Mouse (Mus musculus): ENCODE measurements at regions not wholly inside any gene's neighbourhood (a gene's known extent, or its start where the extent isn't known, plus 50 kb on each side); places are given as distances from the start of the nearest gene placed in this dataset.

DNA sequence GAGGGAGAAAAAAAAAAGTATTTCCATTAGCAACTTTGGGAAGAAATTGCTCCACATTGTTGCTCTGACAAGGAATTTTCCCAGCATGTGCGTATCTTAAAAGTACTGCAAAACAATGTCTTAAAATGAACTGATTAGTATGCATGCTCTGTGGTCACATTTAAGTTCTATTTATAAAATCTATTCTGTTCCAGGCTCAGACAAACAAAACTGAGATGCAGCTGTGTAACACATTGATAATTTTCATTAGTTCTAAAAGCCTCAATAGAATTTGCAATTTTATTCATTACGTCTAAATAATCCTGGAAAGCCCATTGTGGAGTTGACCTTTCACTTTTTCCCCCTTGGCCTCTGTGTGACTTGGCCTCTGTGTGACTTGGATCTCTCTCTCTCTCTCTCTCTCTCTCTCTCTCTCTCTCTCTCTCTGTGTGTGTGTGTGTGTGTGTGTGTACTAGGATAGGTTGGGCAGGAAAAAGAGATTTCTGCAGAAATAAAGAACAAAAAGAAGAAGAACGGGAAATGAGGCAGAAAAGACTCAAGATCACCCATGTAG lies 262.8 kb upstream of the Tenm2 start:
- no peaks in the 10 kb centered on the region for H3K27me3 ChIP-seq
- no peaks in the 10 kb centered on the region for H3K9me3 ChIP-seq (replicated peaks)
- no peaks in the 10 kb centered on the region for H3K4me1 ChIP-seq
- WGBS: 76% methylated on average over 3 of the region's 3 CpGs
- no peak overlapping the region for H3K4me3 ChIP-seq (replicated peaks)
- H3K36me3 ChIP-seq: no peaks in the 10 kb centered on the region
- H3K27ac ChIP-seq: no peak overlapping the region
- H3K9ac ChIP-seq: no peak overlapping the region
- H3K4me2 ChIP-seq: no peak overlapping the region
- ATAC-seq (replicated peaks; ENCODE audit: low FRiP score): no peak

DNA sequence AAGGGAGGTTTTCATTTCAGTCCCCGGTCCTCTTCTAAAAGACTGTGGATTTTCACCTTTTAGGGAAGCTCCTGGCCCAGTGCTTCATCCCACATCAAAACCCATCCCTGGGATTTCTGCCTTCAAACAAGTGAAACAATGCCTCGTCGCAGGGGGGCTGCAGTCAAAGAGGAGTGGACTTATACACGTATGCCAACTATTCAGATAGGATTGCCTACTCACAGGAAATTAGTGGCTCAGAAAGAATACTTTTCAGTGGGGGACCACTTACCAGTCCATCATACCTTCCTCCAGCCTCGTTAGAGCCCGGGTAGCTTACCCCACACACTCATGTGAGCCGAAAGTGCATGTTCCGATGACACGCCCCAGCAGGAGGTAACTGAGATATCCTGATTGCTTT lies 262.1 kb upstream of the Tenm2 start:
- Histone ChIP-seq H3K9me3 (replicated peaks) (no peaks in the 10 kb centered on the region), H3K4me1 (no peaks in the 10 kb centered on the region), H3K9ac (no peak overlapping the region), H3K36me3 (no peaks in the 10 kb centered on the region), H3K27ac (no peak overlapping the region), H3K4me2 (no peak overlapping the region), H3K27me3 (no peaks in the 10 kb centered on the region), H3K4me3 (replicated peaks) (no peak overlapping the region)
- WGBS: 54% methylated on average over 9 of the region's 9 CpGs
- ATAC-seq (replicated peaks; ENCODE audit: low FRiP score): no peak

DNA sequence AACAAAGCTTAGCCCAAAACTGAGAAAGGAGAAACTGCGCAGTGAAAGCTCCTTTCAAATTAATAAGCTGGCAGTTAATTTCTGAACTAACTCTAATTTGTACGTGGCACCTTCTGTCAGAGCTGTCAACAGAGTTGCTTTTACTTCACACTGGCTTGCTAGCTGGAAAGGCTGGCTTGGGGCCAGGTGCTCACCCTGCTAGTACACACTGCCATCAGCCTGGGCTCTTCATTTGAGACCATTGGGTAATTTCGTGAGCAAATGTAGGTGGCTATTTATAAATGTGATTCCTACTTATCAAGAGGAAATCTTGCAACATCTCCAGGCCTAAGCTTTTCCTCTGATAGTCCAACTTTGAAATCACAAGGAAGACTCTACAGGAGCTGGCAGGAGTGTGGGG lies 244.5 kb upstream of the Tenm2 start:
- H3K27me3 ChIP-seq: no peaks in the 10 kb centered on the region
- ATAC-seq (replicated peaks; ENCODE audit: low FRiP score): no peak
- no peak overlapping the region for H3K27ac ChIP-seq
- no peaks in the 10 kb centered on the region for H3K9me3 ChIP-seq (replicated peaks)
- H3K9ac ChIP-seq: no peak overlapping the region
- no peaks in the 10 kb centered on the region for H3K4me1 ChIP-seq
- no peak overlapping the region for H3K4me3 ChIP-seq (replicated peaks)
- WGBS: 76% methylated on average over 3 of the region's 3 CpGs
- no peak overlapping the region for H3K4me2 ChIP-seq
- H3K36me3 ChIP-seq: no peaks in the 10 kb centered on the region

DNA sequence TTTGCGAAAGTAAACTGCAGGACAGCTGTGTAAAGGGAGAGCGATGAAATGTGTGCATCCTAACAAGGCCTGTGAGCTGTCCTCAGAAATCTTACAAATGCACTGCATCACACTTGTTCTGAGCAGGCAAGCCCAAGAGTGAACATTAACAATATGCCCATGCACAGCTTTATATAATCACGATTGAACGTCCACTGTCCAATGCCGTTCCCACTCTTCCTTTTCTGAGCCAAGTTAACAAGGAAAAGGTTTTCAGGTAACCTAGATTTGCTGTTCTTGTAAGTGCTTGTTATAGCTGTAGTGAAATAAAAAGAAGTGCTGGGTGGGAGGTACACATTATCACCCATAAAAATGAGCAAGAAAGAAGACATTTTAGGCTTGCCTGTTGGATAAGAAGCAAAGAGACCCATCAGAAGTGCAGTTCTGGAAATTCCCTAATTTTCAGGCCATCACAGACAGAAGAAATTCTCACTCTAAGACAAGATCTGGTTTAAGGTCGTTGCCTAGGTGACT lies 243.3 kb upstream of the Tenm2 start:
- H3K9ac ChIP-seq: no peak overlapping the region
- no peaks in the 10 kb centered on the region for H3K4me1 ChIP-seq
- WGBS: 88% methylated on average over 6 of the region's 6 CpGs
- no peak overlapping the region for H3K4me3 ChIP-seq (replicated peaks)
- no peaks in the 10 kb centered on the region for H3K27me3 ChIP-seq
- no peak overlapping the region for H3K27ac ChIP-seq
- H3K36me3 ChIP-seq: no peaks in the 10 kb centered on the region
- ATAC-seq (replicated peaks; ENCODE audit: low FRiP score): no peak
- H3K9me3 ChIP-seq (replicated peaks): no peaks in the 10 kb centered on the region
- no peak overlapping the region for H3K4me2 ChIP-seq

DNA sequence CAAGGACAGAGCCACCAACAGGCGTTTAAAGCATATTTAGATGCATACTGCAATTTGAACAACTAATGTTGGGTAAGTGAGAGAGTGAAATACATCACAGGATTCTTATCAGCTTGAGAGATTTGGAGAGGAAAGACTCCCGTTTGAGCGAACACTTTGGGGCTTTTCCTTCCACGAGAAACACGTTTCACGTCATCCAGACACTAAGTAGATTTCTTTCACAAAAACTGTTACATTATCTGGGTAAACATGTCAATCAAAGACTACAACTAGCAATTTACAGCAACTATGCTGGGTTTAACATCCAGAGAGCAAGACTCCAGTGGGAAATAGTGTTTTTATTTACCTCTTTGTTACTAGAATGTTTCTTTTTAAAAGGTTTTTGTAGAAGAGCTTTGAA lies 238.3 kb upstream of the Tenm2 start:
- H3K4me3 ChIP-seq (replicated peaks): no peak overlapping the region
- no peaks in the 10 kb centered on the region for H3K4me1 ChIP-seq
- H3K27me3 ChIP-seq: no peaks in the 10 kb centered on the region
- no peak for ATAC-seq (replicated peaks; ENCODE audit: low FRiP score)
- H3K9ac ChIP-seq: no peak overlapping the region
- H3K4me2 ChIP-seq: no peak overlapping the region
- H3K36me3 ChIP-seq: no peaks in the 10 kb centered on the region
- H3K9me3 ChIP-seq (replicated peaks): no peaks in the 10 kb centered on the region
- 74% methylated on average over 6 of the region's 6 CpGs for WGBS
- H3K27ac ChIP-seq: no peak overlapping the region

- Histone ChIP-seq H3K4me2 (no peak overlapping the region), H3K27ac (no peak overlapping the region), H3K4me3 (replicated peaks) (no peak overlapping the region), H3K27me3 (no peaks in the 10 kb centered on the region), H3K9ac (no peak overlapping the region), H3K4me1 (no peaks in the 10 kb centered on the region), H3K9me3 (replicated peaks) (no peaks in the 10 kb centered on the region), H3K36me3 (no peaks in the 10 kb centered on the region)
- 84% methylated on average over 9 of the region's 9 CpGs for WGBS
- ATAC-seq (replicated peaks; ENCODE audit: low FRiP score): no peak
Measured at GRCm38 (mm10) chr11:37463658-37464420, 228.1 kb upstream of the Tenm2 start.

DNA sequence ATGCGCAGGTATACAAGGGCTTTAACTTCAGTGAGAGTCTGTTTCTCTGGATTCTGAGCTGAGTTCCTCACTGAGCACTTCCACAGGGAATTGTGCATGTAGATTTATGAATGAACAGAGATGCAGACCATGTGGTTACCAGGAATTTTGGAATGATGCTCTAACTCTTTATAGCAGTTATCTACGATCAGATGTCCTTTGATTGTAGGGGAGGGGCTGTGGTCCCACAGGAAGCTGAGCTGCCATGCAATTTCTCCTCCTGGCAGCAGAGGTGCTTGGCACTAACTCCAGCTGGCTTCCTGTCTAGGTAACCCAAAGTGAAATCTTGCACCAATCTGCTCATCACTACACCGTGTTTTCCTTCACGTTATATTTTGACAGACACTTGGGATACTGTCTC lies 226.6 kb upstream of the Tenm2 start:
- Histone ChIP-seq H3K36me3 (no peaks in the 10 kb centered on the region), H3K4me1 (no peaks in the 10 kb centered on the region), H3K4me3 (replicated peaks) (no peak overlapping the region), H3K27me3 (no peaks in the 10 kb centered on the region), H3K9me3 (replicated peaks) (no peaks in the 10 kb centered on the region), H3K27ac (no peak overlapping the region), H3K4me2 (no peak overlapping the region), H3K9ac (no peak overlapping the region)
- 82% methylated on average over 4 of the region's 4 CpGs for WGBS
- no peak for ATAC-seq (replicated peaks; ENCODE audit: low FRiP score)

DNA sequence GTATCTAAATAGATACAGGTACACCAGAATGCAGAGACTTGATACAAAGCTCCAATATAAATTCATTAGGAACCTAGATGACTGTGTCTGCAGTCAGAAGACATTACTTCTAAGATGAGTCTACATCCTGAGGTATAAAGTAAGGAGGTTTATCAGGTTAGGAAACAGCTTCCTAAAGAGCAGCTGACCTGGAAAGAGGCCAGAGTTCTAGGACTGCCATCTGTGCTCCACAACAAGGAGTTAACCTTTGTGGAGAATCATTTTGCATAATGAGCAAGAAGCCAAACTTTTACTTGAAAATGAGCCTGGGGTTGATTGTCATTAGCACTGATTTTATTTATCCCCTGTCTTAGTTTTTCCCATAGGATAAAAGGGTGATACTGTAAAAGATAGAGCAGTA lies 211.6 kb upstream of the Tenm2 start:
- Histone ChIP-seq H3K9me3 (replicated peaks) (no peaks in the 10 kb centered on the region), H3K4me1 (no peaks in the 10 kb centered on the region), H3K27me3 (no peaks in the 10 kb centered on the region), H3K4me2 (no peak overlapping the region), H3K27ac (no peak overlapping the region), H3K4me3 (replicated peaks) (no peak overlapping the region), H3K9ac (no peak overlapping the region), H3K36me3 (no peaks in the 10 kb centered on the region)
- ATAC-seq (replicated peaks; ENCODE audit: low FRiP score): no peak

DNA sequence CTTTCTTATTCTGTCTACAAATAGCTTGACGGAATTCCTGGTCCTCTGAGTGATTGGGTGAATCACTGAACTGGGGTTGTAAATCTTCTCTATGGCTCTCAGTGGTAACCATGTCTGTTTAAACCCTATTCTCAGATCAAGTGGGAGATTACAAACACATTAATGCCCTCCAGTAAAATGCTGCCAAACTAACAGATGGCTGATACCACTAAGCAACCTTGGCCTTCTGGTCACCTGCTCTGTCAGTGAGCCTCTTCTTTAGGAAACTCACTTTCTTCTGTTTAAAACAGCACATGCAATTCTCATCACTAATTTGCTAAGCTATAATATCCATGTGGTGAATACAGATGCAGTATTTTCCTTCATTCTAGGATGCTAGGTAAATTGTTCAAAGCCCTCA lies 210.9 kb upstream of the Tenm2 start:
- 67% methylated on average over 1 of the region's 1 CpGs for WGBS
- H3K4me1 ChIP-seq: no peaks in the 10 kb centered on the region
- H3K4me3 ChIP-seq (replicated peaks): no peak overlapping the region

DNA sequence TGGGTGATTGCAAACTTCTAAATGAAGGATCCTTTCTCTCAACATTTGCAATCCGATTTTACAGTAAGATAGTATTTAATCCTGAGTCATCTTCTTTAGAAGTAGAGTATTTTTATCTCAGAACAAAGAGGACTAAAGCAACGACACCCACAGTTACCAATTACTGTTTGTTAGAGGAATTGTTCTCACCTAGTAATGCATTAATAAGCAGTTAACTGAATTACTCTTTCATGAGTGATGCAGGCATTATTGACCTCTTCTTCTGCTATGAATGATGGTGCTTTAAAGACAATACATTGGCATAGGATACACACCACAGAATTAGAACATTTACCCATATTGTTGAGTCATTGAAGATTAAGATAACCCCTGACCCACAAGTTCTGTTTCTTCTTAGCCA lies 207.0 kb upstream of the Tenm2 start:
- Histone ChIP-seq H3K4me1 (no peaks in the 10 kb centered on the region), H3K9me3 (replicated peaks) (no peaks in the 10 kb centered on the region), H3K4me3 (replicated peaks) (no peak overlapping the region), H3K4me2 (no peak overlapping the region), H3K36me3 (no peaks in the 10 kb centered on the region), H3K9ac (no peak overlapping the region), H3K27me3 (no peaks in the 10 kb centered on the region), H3K27ac (no peak overlapping the region)
- 71% methylated on average over 2 of the region's 2 CpGs for WGBS
- ATAC-seq (replicated peaks; ENCODE audit: low FRiP score): no peak

More for the DNA sequence above, 210.9 kb upstream of the Tenm2 start:
- no peak overlapping the region for H3K9ac ChIP-seq
- no peaks in the 10 kb centered on the region for H3K36me3 ChIP-seq
- no peaks in the 10 kb centered on the region for H3K27me3 ChIP-seq
- H3K4me2 ChIP-seq: no peak overlapping the region
- ATAC-seq (replicated peaks; ENCODE audit: low FRiP score): no peak
- no peak overlapping the region for H3K27ac ChIP-seq
- no peaks in the 10 kb centered on the region for H3K9me3 ChIP-seq (replicated peaks)

DNA sequence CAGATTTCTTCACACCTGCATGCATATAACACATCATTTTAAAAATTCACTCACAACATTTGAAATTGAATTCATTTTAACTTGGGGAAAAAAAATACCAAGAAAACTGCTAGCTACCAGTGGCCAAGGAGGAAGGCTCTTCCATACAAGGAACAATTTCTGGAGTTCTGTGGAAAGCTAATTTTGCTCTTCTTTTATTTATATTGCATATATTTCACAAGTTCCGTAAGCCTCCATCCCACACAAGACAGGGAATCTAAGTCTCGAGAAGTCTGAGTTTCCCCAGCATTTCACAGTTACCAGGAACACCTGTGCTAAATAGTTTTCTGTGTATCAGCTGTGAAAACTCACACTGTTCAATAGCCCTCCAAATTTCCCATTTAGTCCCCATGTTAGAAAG lies 198.8 kb upstream of the Tenm2 start:
- no peak for ATAC-seq (replicated peaks; ENCODE audit: low FRiP score)
- Histone ChIP-seq H3K27ac (no peak overlapping the region), H3K9me3 (replicated peaks) (no peaks in the 10 kb centered on the region), H3K9ac (no peak overlapping the region), H3K4me2 (no peak overlapping the region), H3K4me3 (replicated peaks) (no peak overlapping the region), H3K4me1 (no peaks in the 10 kb centered on the region), H3K36me3 (no peaks in the 10 kb centered on the region), H3K27me3 (no peaks in the 10 kb centered on the region)
- WGBS: 79% methylated on average over 2 of the region's 2 CpGs

DNA sequence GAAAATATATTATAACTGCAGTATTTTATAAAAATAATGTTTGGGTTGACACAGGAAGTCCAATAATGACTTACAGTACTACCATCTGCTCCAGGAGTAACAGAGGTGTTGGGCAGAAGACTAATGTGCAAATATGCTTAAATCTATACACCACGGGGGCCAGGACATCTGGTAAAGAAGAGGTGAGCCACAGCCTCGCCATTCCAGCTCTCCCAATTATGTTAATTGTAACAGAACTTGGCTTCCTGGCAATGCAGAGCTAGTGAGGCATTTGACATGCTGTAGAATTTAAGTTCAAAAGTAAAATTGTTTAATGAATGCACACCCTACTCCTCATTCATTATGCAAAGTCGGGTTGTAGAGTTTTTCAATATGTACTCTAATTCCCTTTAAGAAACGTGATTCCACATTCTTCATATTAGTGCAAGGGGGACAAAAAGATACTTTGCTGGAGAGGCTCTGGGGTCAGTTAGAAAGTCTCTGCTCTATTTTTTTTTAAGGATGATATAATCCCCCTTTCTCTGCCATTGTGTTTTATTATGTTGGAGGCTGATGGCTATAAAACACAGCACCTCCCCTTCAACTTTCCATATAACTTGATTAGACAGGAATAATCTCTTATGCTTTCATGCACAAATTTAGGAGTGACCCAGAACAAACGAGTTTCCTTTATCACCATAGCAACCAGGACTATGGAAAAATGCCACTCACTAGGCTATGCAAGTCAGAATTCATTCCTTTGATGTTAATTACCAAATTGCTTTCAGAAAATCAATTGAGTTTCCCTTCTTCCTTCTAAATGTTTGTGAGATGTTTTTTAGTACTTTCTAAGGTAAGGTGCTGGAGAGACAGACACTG lies 188.8 kb upstream of the Tenm2 start:
- Histone ChIP-seq H3K27me3 (no peaks in the 10 kb centered on the region), H3K4me3 (replicated peaks) (no peak overlapping the region), H3K9me3 (replicated peaks) (no peaks in the 10 kb centered on the region), H3K4me1 (no peaks in the 10 kb centered on the region), H3K36me3 (no peaks in the 10 kb centered on the region), H3K27ac (no peak overlapping the region), H3K4me2 (no peak overlapping the region), H3K9ac (no peak overlapping the region)
- no peak for ATAC-seq (replicated peaks; ENCODE audit: low FRiP score)
- 44% methylated on average over 5 of the region's 5 CpGs for WGBS
